Mouse (Mus musculus) ES-E14 (cell line): Measurements from ENCODE around the gene Tnfsf9.

Source experiments
- CHD2 ChIP-seq: IDR thresholded peaks from 2 replicates; pipeline ENCODE4 v1.6.1; 2014; ENCODE audit warnings: mild to moderate bottlenecking, low read depth, low read length, inconsistent platforms
- MAFK ChIP-seq: IDR thresholded peaks from 2 replicates; pipeline ENCODE4 v1.6.1; 2014; ENCODE audit warnings: mild to moderate bottlenecking, low read depth, low read length, inconsistent platforms; ENCODE audit not compliant: insufficient read depth

DNA sequence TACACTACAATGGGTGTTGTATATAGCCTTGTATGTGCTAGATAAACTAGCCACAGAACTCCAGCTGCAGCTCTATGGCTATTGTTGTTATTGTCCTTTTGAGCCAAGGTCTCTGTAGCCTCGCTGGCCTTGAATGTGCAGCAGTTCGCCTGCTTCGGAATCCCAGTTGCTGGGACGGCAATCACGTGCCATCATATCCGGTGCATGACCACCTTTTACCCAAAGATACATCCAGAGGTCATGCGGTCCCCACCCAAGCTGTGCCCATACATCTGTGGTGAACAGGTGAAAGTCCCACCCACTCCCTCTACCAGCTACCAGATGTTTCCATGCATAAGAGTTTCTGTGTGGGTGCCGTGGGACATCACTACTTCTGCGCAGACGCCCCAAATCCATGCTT lies 44.1 kb upstream of the Tnfsf9 start:
- no peak for TF ChIP-seq MAFK
- TF ChIP-seq CHD2, result no peak
